Mouse (Mus musculus): ENCODE measurements around the gene Cox8c.

The Cox8c gene

DNA sequence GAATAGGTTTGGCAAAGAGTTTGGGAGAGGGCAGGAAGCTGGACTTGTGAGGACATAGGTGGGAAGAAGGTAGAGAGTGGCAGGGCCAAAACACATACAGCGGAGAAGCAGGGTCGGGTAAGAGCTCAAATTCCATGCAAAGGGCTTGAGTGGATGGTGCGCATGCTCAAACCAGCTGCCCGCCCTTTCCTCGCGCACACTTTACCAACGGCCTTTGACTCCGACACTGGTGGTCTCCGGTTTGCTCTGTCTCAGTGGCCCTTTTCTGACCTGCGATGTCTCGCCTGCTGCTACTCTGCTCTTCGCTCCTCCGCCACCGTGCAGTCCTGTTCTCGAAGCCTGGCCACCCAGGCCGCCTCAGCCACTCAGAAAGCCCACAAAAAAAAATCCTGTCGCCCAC is at the start of gene Cox8c:
Gene Cox8c (plus strand): TSS at position 226 of the 400 bp plus-strand sequence.
- no peak for DNase-seq (ENCODE audit: low spot score)

GRCm38 (mm10) chr12:102860806-102861205 is 38.3 kb upstream of the Cox8c start:
- DNase-seq (ENCODE audit: low spot score): no peak

GRCm38 (mm10) chr12:102869802-102870201 is 29.3 kb upstream of the Cox8c start:
- no peak for DNase-seq (ENCODE audit: low spot score)

GRCm38 (mm10) chr12:102870527-102870926 is 28.6 kb upstream of the Cox8c start:
- DNase-seq (ENCODE audit: low spot score): no peak

DNA sequence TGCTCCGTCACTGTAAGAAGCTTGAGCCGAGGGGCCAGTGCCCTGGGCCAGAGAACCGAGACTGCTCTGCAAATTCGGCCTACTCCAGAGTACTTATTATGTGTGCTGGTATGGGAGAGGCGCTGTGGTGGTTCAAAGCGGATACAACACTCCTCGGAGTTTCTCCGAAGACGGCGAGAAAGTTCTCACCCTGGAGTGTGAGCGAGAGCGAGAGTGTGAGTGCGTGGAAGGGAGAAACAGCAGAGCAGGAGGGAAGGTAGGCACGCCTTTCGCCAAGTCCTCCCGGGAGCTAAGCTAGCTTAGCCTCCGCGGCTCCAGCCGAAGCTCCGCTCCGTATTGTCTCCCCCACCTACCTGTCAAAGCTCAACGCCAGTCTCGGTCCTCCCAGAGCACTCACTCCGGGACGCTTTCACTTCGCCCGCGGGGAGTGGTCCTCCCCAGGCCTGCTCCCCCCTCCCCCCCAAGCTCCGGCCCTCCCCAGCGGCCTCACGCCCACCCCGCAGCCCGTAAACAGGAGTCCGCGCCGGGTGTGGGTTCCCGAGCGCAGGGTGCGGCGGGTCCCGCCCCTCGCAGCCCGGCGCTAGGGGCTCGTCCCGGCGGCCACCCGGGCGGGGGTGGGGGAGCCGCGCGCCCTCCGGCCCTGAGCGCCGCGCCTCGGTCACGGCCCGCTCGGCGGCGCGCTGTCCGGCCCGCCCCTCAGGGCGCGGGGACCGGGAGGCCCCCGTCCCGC is 21.6 kb upstream of the Cox8c start:
- peak; percentile 31 for DNase-seq (ENCODE audit: low spot score)

DNA sequence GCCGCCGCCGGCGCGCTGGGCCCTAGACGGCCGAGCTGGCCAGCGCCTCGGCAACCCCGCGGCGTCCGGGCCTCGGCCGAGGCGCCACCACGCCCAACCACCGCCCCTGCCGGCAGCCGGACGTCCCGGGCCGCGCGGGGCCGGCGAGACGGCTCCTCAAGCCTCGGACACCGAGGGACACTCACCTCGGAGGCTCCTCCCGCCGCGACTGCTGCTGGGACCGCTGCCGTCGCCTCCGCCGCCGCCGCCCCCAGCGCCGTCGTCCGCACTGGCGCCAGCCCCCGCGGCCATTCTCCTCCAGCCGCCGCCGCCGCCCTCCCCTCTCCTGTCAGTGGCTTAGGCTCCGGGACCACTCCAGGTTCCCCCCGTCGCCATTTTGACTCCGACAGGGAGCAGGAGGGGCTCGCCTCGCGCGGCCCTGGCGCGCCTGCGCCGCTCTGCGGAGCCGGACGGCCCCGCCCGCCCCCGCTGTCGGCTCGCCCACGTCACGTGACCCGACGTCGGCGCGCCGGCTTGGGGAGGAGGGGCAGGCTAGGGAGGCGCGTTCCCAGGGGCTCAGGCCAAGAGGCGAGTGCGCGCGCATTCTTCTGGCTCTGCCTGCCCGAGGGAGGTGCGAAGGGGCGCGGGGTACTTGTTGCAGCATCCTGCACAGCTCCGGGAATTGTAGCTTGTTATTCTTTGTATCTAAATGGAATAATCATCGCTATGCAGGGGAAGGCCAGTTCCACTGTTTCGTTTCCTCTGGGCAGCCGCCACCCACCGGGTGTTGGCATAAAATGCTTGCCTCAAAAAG is 20.9 kb upstream of the Cox8c start, which contains the start of gene Btbd7:
Gene Btbd7 (minus strand): TSS at position 441 of the 793 bp plus-strand sequence.
- DNase-seq (ENCODE audit: low spot score): peak; percentile 97

DNA sequence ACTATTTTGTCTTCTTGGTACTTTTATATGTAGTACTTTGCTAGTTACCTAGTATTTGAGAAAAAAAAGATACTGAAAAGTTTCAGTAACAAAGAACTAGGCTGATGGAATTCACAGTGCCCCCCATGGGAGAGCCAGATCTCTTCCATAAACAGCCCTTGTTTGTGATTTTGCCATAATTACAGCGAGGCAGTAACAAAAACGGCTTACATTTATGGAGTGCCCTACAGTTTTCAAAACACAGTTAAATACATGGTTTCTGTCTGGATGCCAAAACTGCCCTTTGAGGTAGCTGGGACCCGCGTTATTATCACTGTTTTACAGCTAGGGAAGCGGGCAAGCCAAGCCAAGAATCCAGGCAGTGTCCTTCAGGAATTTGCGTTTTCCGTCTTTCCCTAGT is 20.2 kb upstream of the Cox8c start:
- peak; percentile 5 for DNase-seq (ENCODE audit: low spot score)

DNA sequence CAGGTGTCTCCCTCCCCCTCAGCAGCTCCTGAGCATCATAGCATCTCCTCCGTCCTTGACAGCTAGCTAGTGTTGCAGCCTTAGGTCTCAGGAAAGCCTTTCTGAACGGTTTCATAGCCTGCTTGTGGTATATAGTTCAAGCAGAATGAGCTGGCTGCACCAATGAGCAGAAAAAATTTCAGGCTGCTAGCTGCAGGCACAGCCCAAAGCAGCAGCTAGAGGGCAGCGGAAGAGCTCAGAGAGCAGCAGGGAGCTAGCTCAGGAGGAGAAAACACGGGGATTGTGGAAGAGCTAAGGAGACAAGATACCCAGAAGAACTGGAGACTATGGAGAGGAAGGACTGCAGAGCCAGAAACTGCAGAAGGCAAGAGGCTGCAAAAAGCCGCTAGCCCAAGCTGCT is 13.4 kb upstream of the Cox8c start:
- peak; percentile 21 for DNase-seq (ENCODE audit: low spot score)

DNA sequence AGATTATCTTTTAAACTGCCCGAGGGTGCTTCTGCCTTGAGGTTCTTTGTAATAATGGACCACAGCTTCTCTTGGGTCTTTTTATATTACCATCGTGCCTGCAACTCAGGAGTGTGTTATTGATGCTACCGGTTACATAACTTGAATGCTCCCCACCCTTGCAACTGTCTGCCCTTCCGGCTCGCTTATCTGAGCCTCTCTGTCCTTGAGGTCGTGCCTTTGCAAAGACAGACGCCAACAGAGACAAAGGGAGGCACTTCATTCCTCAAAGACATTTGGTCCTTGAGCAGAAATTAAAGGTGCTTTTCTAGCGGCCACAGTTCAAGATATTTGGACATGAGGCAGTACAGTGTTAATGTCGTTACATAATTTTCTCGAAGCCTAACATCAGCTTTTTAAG is 11.8 kb upstream of the Cox8c start:
- DNase-seq (ENCODE audit: low spot score): no peak

GRCm38 (mm10) chr12:102888568-102888967 is 10.5 kb upstream of the Cox8c start:
- DNase-seq (ENCODE audit: low spot score): no peak

- no peak for DNase-seq (ENCODE audit: low spot score)
Measured at GRCm38 (mm10) chr12:102908191-102908590, 9.1 kb downstream of the Cox8c start.

GRCm38 (mm10) chr12:102916073-102916472 is 17.0 kb downstream of the Cox8c start:
- DNase-seq (ENCODE audit: low spot score): no peak

DNA sequence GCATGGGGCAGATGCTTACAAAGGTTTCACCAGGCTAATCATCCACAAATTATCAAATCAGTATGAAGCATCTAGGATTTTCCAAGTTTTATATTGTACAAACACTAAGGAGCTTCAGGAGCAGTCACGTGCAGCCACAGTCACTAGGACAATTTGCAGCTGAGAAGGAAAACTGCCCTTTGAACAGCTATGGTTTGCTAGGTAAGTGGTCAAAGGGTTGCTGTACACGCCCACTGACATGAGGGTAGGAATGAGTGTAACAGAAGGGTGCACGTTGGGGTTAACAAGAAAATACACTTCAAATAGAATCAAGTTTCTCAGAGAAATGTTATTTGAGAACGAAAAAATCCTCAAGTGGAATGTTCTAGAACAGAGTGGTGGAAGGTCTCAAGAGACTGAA is 30.6 kb downstream of the Cox8c start:
- DNase-seq (ENCODE audit: low spot score): no peak

- DNase-seq (ENCODE audit: low spot score): no peak
Measured at GRCm38 (mm10) chr12:102930335-102930734, 31.2 kb downstream of the Cox8c start.

GRCm38 (mm10) chr12:102930789-102931188 is 31.7 kb downstream of the Cox8c start:
- no peak for DNase-seq (ENCODE audit: low spot score)

DNA sequence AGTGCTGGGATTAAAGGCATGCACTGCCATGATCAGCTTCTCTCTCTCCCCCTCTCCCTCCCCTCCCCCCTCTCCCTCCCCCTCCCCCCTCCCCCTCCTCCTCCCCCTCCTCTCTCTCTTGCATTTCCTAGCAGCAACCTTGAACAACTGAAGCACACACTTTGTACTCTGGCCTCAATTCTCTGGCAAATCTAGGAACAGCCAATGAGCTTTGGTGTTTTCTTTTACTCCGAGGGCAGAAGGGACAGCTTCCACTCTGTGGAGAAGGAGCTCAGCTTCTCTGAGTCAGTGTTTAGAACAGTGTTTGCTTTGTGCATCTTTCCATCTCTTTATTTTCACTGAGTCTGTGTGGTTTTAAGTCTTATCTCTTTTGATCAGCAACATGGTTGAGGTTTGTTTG is 36.8 kb downstream of the Cox8c start:
- DNase-seq (ENCODE audit: low spot score): no peak

GRCm38 (mm10) chr12:102945571-102945970 is 46.5 kb downstream of the Cox8c start:
- no peak for DNase-seq (ENCODE audit: low spot score)

GRCm38 (mm10) chr12:102947826-102948225 is 48.7 kb downstream of the Cox8c start:
- no peak for DNase-seq (ENCODE audit: low spot score)

DNA sequence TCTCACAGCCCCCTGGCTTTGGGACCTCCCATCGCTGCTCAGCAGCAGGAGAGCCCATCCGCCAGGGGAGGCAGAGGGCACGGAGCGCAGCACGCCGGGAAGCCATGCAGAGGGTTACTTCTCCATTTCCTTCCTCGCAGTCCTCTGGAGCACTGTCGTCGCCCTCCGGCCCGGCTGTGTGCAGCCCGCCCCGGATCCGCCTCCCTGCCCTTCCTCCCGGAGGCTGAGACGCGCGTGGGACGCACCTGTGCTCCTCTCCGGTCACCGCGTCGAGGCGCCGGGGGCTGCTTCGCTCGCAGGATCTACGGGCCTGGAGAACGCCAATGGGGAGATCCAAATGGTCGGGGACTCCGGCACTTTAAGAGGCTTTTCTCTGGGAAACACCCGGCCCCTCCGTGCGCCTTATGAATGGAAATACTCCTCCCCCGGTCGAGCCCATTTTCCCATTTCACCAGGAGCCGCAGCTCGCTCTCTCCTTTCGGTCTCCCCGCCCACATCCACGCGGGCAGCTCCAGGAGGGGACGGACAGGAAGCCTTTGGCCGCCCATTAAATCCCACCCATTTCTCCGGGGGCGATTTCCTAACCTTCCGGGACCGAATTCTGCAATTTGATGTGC is 49.8 kb downstream of the Cox8c start, which contains the start of gene Unc79:
Gene Unc79 (plus strand): TSS at position 82 of the 617 bp plus-strand sequence.
- DNase-seq (ENCODE audit: low spot score): peak; percentile 19

DNA sequence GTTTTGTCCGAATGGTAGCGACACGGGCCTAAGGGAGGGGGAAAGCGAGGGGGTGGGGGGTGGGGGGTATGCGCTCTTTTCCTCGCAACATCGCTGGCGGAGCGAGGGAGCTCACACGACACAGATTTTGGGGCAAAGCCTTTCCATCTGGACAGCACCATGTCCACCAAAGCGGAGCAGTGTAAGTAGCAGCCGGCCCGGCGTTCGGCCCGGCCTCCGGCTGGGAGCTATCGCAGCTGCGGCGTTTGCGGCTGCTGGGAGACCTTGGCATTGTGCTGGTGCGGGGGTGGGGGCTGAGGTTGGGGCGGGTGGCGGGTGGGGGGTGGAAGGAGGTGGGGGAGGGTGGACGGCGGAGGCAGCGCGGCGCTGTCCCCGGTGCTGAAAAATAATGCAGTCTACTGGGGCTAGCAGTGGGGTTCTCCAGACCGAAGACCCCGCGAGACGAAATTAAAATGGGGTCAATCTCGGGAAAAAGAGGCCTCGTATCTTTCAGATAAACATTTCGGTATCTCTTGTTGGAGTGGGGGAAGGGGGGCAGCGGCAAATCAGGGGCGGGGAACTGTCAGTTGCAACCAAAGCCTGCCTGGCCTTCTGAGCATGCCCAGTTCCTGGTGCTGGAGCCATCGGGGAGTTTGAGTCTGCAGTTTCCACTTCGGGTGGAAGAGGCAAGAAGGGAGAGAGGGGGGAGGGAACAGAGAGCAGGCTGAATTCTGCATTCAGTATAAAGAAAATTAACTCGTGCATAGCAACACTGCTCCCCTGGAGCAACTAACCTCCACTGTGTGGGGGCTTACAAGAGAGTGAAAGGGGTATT is 50.5 kb downstream of the Cox8c start:
- DNase-seq (ENCODE audit: low spot score): peak; percentile 55
